Comparison of ENCODE assay signal across 7 mouse cellular contexts in the genomic region with DNA sequence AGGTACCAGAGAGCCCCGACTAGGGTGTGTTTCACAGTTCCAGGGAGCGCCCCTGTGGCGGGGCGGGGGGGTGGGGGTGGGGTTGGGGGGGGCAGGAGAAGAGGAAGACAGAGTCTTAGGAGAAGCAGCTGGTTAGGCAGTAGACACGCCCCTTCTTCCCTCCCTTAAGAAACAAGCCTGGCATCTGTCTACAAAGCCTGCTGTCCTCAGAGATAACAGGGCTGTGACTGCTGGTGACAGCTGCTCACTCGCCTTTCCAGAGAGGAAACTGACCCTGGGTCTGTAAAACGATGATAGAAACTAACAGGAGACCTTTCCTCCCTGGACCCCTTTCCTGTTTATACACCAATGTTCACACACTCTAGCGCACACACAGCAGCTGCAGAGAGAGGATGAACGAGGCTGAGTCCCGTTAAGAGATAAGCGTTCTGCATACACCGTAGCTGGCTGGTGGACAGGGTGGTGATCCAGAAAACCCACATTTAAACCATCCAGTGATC.
DNase-seq lines count a peak whose midpoint lies in the region; ATAC-seq and TF ChIP-seq lines count a peak whose summit lies in the region.

No protein-coding gene starts in this region.

- H3K27me3 ChIP-seq in liver, embryonic 13.5 days, result no peaks in the 10 kb centered on the region

- peak; percentile 85 for ATAC-seq in liver, embryonic 13.5 days (ENCODE audit: low read depth)

- H3K4me3 ChIP-seq in bone marrow, adult 2 months (replicated peaks; ENCODE audit: control insufficient read depth, low read depth, low read length), result no peak overlapping the region
- 0 out of 2 replicates have a peak overlapping the region, but pooled peaks have one; percentile 16 for H3K4me3 ChIP-seq in liver, embryonic 13.5 days (replicated peaks)

- peaks cover 6% of the 10 kb centered on the region; the same call in 1 of the 2 replicates for H3K4me1 ChIP-seq in bone marrow, adult 2 months (ENCODE audit: control insufficient read depth, insufficient read depth, low read length)
- H3K4me1 ChIP-seq in liver, embryonic 13.5 days (replicated peaks), result peaks cover 55% of the 10 kb centered on the region

- no peak for TF ChIP-seq CTCF in bone marrow, adult 2 months (IDR thresholded peaks at IDR 0.05; ENCODE audit: control insufficient read depth, insufficient read depth, low read length)

- 0 out of 2 replicates have a peak overlapping the region, but pooled peaks have one; percentile 22 for H3K9ac ChIP-seq in liver, embryonic 13.5 days

- DNase-seq in embryo, embryonic 11 days, result peak; percentile 63
- DNase-seq in heart, postnatal 10 days, result peak; percentile 62
- DNase-seq in liver, embryonic 13.5 days, result peak; percentile 61
- DNase-seq in retina, embryonic 14.5 days (ENCODE audit: low spot score), result peak; percentile 64
- no peak for DNase-seq in urinary bladder, postnatal 4 days (ENCODE audit: low spot score in 2 of 2)
- DNase-seq in left cerebral cortex, postnatal 36 days (ENCODE audit: low spot score in 2 of 2), result no peak

- intact Hi-C loops in heart, postnatal 10 days (cut with DNase I), result no loop called here
- intact Hi-C loops in left cerebral cortex, postnatal 36 days (cut with DNase I), result no loop called here

- H3K9me3 ChIP-seq in liver, embryonic 13.5 days (replicated peaks), result no peaks in the 10 kb centered on the region

- peak overlapping the region; percentile 45; the same call in 1 of the 2 replicates for H3K27ac ChIP-seq in bone marrow, adult 2 months (ENCODE audit: control insufficient read depth, insufficient read depth, low read depth, low read length, poor library complexity)
- H3K27ac ChIP-seq in liver, embryonic 13.5 days, result peak overlapping the region; percentile 78

- no peaks in the 10 kb centered on the region for H3K36me3 ChIP-seq in liver, embryonic 13.5 days

- no peak for TF ChIP-seq POLR2A in bone marrow, adult 2 months (IDR thresholded peaks at IDR 0.05; ENCODE audit: borderline replicate concordance, control insufficient read depth, low read depth, low read length)

- peak overlapping the region; percentile 51 for H3K4me2 ChIP-seq in liver, embryonic 13.5 days

- 3% methylated on average over 12 of the region's 12 CpGs for WGBS in bone marrow, adult 2 months
- WGBS in liver, embryonic 13.5 days (ENCODE audit: insufficient replicate concordance), result 4% methylated on average over 11 of the region's 12 CpGs

Comparison
In these comparisons a context has a peak if more than half of its experiments do, and no peak if none do; other contexts are left out.
1. DNase-seq: peak in embryo, embryonic 11 days (single experiment), heart, postnatal 10 days (2 of 2), liver, embryonic 13.5 days (single experiment) and retina, embryonic 14.5 days (single experiment); none in urinary bladder, postnatal 4 days (0 of 2) and left cerebral cortex, postnatal 36 days (0 of 2).